Mouse (Mus musculus) ES-Bruce4 (cell line): ENCODE measurements around the gene Cnbp. TPM values are rescaled to one million over a fixed set of nuclear protein-coding genes. Genes with fewer than 3 reads are reported as not detected.

Experiments used
- H3K27ac ChIP-seq: 2 replicates; pipeline ENCODE4 v1.5.1; 2012; ENCODE audit warnings: low read length, inconsistent platforms; ENCODE audit not compliant: insufficient read depth
- H3K27me3 ChIP-seq: 2 replicates; pipeline ENCODE4 v1.6.1; 2012; ENCODE audit warnings: mild to moderate bottlenecking, low read length, inconsistent platforms; ENCODE audit not compliant: control insufficient read depth, poor library complexity, insufficient read depth, severe bottlenecking
- H3K36me3 ChIP-seq: 2 replicates; pipeline ENCODE4 v1.6.1; 2012; ENCODE audit warnings: inconsistent platforms, mild to moderate bottlenecking, low read length, moderate library complexity; ENCODE audit not compliant: control insufficient read depth, poor library complexity, insufficient read depth, severe bottlenecking
- H3K4me1 ChIP-seq: one replicate; pipeline ENCODE4 v1.8.1; 2011; ENCODE audit warnings: low read length; ENCODE audit not compliant: control insufficient read depth, insufficient read depth
- H3K4me3 ChIP-seq: 2 replicates; pipeline ENCODE4 v1.5.1; 2011; ENCODE audit warnings: low read depth, mild to moderate bottlenecking, low read length
- H3K9ac ChIP-seq: 2 replicates; pipeline ENCODE4 v1.6.1; 2012; ENCODE audit warnings: low read depth, mild to moderate bottlenecking, inconsistent platforms; ENCODE audit not compliant: poor library complexity, severe bottlenecking
- H3K9me3 ChIP-seq: replicated peaks from 2 replicates; pipeline ENCODE4 v1.6.1; 2012; ENCODE audit warnings: mild to moderate bottlenecking, low read length, inconsistent platforms; ENCODE audit not compliant: control insufficient read depth, poor library complexity, insufficient read depth, severe bottlenecking
- CTCF ChIP-seq: IDR thresholded peaks from one replicate; pipeline ENCODE4 v1.8.1; 2011; ENCODE audit warnings: low read depth, low read length
- EP300 ChIP-seq: IDR thresholded peaks from 2 replicates; pipeline ENCODE4 v1.6.1; 2011; ENCODE audit warnings: low read depth, low read length; ENCODE audit not compliant: insufficient read depth
- POLR2A ChIP-seq: IDR thresholded peaks from one replicate; pipeline ENCODE4 v1.8.1; 2011; ENCODE audit warnings: low read length; ENCODE audit not compliant: insufficient read depth
- polyA plus RNA-seq: library from polyadenylated mRNA; stranded (reverse); fragments of >200 nt; gene quantifications from 2 replicates; pipeline ENCODE4 v1.2.4, GENCODE M21; 2011; ENCODE audit warnings: low read depth; ENCODE audit not compliant: missing spikeins, insufficient read depth, insufficient read length

Cnbp gene
- polyA plus RNA-seq, 1 experiment = 481 TPM

- TF ChIP-seq POLR2A (no peak), EP300 (no peak), CTCF (no peak)
- Histone ChIP-seq H3K9me3 (no peaks in the 10 kb centered on the region), H3K9ac (no peak overlapping the region), H3K36me3 (peaks cover 64% of the 10 kb centered on the region), H3K4me3 (no peak overlapping the region), H3K4me1 (no peaks in the 10 kb centered on the region), H3K27me3 (no peaks in the 10 kb centered on the region), H3K27ac (no peak overlapping the region)
These were observed 5.7 kb downstream of the Cnbp start for GRCm38 (mm10) chr6:87845031-87845695.

GRCm38 (mm10) chr6:87842254-87842653, 8.7 kb downstream of the Cnbp start:
- Histone ChIP-seq H3K4me3 (no peak overlapping the region), H3K36me3 (peaks cover 46% of the 10 kb centered on the region), H3K4me1 (no peaks in the 10 kb centered on the region), H3K9me3 (no peaks in the 10 kb centered on the region), H3K9ac (no peak overlapping the region), H3K27me3 (no peaks in the 10 kb centered on the region), H3K27ac (no peak overlapping the region)
- no peak for TF ChIP-seq POLR2A

- Histone ChIP-seq H3K36me3 (peaks cover 40% of the 10 kb centered on the region), H3K9ac (no peak overlapping the region), H3K27ac (no peak overlapping the region), H3K9me3 (no peaks in the 10 kb centered on the region), H3K4me1 (no peaks in the 10 kb centered on the region), H3K27me3 (no peaks in the 10 kb centered on the region), H3K4me3 (no peak overlapping the region)
- no peak for TF ChIP-seq POLR2A
- no peak for TF ChIP-seq CTCF
- no peak for TF ChIP-seq EP300
These were observed 9.3 kb downstream of the Cnbp start for GRCm38 (mm10) chr6:87841635-87842034.

- no peaks in the 10 kb centered on the region for H3K27me3 ChIP-seq
- H3K36me3 ChIP-seq = peaks cover 24% of the 10 kb centered on the region
- no peak overlapping the region for H3K27ac ChIP-seq
- peak overlapping the region; percentile 8; the same call in 1 of the 2 replicates for H3K9ac ChIP-seq
- TF ChIP-seq POLR2A = no peak
- no peak for TF ChIP-seq CTCF
- no peak for TF ChIP-seq EP300
- no peaks in the 10 kb centered on the region for H3K9me3 ChIP-seq
- H3K4me1 ChIP-seq = no peaks in the 10 kb centered on the region
- H3K4me3 ChIP-seq = no peak overlapping the region
These were observed 11.0 kb downstream of the Cnbp start for GRCm38 (mm10) chr6:87839797-87840341.

- no peaks in the 10 kb centered on the region for H3K4me1 ChIP-seq
- H3K27ac ChIP-seq = peak within 1 kb of the TSS; percentile 51
- H3K9me3 ChIP-seq = no peaks in the 10 kb centered on the region
- H3K27me3 ChIP-seq = no peaks in the 10 kb centered on the region
- H3K36me3 ChIP-seq = peaks cover 14% of the 10 kb centered on the region
- TF ChIP-seq EP300 (peak; percentile 72), POLR2A (peak; percentile 50), CTCF (no peak)
- H3K9ac ChIP-seq = peak within 1 kb of the TSS; percentile 80
- peak within 1 kb of the TSS; percentile 96 for H3K4me3 ChIP-seq
These were observed 12.2 kb downstream of the Cnbp start, which contains the start of gene Isy1 for GRCm38 (mm10) chr6:87838551-87839197. Gene Isy1, minus strand, starts transcription at chr6:87838798.

- H3K36me3 ChIP-seq = peaks cover 8% of the 10 kb centered on the region
- H3K9ac ChIP-seq = no peak within 1 kb of the TSS
- H3K9me3 ChIP-seq = no peaks in the 10 kb centered on the region
- H3K4me3 ChIP-seq = no peak within 1 kb of the TSS
- H3K27me3 ChIP-seq = no peaks in the 10 kb centered on the region
- TF ChIP-seq EP300 (no peak), POLR2A (no peak), CTCF (no peak)
- no peaks in the 10 kb centered on the region for H3K4me1 ChIP-seq
- H3K27ac ChIP-seq = no peak within 1 kb of the TSS
These were observed 15.2 kb downstream of the Cnbp start, which contains the start of gene Gm45140 for GRCm38 (mm10) chr6:87835695-87836094. Gene Gm45140, minus strand, starts transcription at chr6:87835795.
